Mouse (Mus musculus) adrenal gland, postnatal 25 days (tissue): ENCODE results near the gene Zfp428. TPM values are rescaled to one million over a fixed set of nuclear protein-coding genes. Genes with fewer than 3 reads are reported as not detected.
"Not testable (repeated sequence)": the region's sequence is repeated elsewhere in the genome, so short reads cannot be mapped to it uniquely, and the experiment has no call there.

Source experiments
- DNase-seq: peaks from one replicate; pipeline ENCODE4 v3.0.0; 2021; ENCODE audit warnings: mixed read lengths
- total RNA-seq: library from RNA; stranded (reverse); gene quantifications from 2 replicates; pipeline ENCODE4 v1.2.3, GENCODE M21; 2021

The Zfp428 gene
- total RNA-seq, 1 experiment from 2014 or later = 6.2 TPM

DNA sequence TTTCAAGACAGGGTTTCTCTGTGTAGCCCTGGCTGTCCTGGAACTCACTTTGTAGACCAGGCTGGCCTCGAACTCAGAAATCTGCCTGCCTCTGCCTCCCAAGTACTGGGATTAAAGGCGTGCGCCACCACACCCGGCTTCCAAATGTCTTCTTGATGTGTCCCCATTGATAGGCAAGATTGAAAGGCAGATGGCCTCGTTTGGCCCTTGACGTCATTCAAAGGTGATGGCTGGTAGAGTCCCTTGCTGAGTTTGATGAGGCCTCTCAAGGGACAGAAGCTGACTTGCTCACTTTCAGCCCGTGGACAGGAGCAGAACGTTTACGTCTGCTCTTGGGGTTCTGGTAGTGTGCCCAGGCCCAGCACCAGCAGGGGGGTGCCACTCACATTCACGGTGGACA is 13.2 kb downstream of the Zfp428 start:
- not testable (repeated sequence) for DNase-seq

DNA sequence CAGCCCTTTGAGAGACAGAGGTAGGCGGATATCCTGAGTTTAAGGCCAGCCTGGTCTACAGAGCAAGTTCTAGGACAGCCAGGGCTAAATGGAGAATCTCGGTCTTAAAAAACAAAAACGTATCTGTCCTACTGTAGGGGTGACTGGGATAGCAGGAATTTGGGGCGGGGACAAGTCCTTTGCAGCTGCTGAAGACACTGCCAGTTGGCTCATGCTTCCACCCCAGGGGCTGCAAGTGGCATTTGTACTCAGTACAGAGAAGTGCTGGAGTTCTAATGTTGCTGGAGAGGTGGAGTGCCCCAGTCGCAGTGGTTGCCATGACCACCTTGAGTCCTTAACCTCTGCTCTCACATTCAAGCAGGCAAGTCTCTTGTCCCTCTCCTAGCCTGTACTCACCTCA is 16.0 kb downstream of the Zfp428 start:
- no peak for DNase-seq

DNA sequence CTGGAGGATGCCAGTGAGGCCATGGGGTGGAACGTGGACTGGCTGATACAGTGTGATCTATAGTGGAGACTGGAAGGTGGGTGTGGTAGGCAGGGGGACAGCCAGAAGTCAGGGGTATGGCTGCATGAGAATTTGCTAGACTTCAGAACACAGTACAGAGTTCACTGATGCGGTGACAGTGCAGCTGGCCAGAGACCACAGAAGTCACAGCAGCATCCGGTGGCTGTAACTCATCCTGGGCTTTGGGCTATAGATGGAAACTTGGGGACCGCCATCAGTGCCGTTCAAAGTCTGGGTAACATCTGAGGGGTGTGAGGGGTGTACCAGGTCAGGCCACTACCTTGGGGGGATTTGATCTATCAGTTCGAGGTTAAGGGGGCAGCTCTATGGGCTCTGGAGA is 16.9 kb downstream of the Zfp428 start:
- DNase-seq = no peak

DNA sequence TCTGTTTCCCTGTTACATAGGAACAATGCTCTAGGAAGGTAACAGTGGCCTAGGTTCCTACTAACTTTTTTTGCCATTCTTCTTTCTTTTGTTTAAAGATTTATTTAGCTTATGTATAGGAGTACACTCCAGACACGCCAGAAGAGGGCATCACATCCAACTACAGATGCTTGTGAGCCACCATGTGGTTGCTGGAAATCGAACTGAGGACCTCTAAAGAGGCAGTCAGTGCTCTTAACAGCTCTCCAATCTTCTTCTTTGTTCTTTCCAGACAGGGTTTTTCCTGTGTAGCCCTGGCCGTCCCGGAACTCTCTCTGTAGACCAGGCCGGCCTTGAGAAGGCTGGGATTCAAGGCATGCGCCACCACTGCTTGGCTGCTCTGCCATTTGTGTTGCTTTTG is 18.2 kb downstream of the Zfp428 start:
- no peak for DNase-seq

DNA sequence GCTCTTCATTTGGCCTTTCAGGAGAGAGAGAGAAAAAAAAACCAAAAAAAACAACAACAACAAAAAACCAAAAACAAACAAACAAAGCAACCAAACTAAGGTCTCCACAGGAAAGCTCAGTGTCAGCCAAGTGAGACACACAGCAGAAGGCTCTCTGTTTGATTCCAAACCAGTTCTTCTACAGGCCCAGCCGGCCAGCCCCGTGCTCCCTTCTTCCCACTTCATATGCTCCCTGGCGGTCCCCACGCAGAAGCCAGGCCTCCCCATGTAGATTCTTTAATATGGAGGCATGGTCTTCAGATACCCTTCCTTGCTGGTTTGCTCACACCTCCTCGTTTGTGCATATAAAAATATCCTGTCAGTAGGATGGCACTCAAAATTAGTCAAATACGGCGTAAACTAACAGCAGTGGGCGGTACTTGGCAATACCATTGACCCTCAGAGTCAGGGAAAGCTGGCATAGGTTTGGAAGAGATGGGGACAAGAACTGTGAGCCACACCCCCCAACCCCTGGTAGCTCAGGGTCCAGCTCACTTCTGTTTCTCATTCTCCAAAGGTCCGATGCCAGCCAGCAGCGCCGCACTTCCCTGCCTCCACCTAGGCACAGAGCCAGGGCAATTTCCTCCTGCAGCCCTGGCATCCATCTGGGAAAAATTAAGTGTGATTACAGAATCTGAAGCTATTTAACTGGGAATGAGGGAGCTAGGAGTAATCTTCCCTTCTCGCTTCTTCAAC is 19.0 kb downstream of the Zfp428 start:
- no peak for DNase-seq

DNA sequence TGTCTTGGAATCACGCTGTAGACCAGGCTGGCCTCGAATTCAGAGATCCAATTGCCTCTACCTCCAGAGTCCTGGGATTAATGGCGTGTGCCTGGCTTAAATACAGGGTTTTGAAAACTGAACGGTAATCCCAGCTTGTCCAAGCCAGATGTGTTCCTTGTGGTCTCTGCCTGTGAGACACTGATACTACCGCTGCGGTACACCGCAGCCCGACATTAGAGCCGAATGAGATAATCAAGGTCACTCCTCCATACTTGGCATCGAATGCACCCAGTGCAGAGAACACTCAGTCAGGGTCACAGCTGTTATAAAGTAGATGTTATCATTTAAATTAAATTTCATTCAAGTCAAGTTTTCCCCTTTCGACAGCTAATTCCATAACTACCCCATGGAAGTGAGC is 22.1 kb downstream of the Zfp428 start:
- no peak for DNase-seq

DNA sequence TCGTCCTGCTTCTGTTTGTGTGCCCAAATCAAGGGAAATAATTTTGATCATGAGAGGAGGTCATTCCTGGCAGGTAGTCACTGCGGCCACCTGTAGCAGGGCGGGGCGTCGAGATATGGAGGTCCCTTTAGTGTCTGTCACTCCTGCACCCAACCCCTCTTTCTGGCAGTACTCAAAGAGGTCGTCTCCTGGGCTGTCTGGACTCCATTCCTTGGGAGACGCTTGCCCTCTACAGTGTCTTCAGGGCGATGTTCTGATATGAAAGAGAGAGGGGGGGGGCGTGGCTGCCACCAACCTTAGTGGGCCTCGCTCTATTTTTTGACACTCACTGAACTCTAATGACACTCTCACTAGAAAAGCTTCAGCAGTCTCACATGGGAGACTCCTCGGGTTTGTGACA is 22.8 kb downstream of the Zfp428 start:
- DNase-seq = no peak

DNA sequence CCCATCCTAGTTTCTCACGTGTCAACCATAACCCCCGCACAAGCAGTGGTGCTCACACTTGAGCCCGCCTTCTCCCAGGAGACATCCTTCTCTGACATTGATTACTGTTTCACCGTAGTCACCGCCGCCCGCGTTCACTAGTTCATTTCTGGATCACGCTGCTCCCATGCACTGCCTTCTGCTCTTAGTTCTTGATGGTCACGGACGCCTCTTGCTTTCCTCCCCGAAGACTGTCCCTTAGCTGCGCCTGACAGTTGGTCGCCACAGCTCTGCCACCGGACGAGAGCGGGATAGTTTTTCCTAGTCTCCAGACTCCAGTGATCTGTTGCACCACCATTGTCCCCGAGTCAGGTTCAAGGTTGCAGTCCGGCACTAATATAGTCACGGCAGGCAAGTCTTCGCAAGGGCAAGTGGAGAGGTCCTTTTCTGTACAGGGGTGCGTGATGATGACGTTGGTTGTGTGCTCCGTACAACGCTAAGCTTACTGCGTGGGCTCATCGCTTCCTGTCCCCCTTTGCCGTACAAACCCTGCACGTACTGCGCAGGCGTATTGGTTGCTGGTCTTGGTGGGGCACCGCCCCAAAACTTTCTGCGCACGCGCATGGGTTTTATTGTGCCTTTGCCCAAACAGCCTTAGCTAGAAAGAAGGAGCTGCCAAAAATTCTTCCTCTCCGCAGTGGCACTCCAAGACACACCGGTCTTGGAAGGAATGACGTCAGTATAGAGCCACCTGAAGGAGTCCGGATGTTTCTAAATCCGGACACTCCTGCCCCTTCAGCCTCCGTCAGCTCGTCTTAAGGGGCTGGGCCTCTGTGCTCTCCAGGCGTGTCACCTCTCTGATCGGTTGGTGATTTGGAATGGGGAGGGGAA is 23.5 kb downstream of the Zfp428 start, which contains the start of gene Irgq:
Irgq (plus strand) TSS at position 628 of the 870 bp plus-strand sequence.
- DNase-seq = peak; percentile 99

DNA sequence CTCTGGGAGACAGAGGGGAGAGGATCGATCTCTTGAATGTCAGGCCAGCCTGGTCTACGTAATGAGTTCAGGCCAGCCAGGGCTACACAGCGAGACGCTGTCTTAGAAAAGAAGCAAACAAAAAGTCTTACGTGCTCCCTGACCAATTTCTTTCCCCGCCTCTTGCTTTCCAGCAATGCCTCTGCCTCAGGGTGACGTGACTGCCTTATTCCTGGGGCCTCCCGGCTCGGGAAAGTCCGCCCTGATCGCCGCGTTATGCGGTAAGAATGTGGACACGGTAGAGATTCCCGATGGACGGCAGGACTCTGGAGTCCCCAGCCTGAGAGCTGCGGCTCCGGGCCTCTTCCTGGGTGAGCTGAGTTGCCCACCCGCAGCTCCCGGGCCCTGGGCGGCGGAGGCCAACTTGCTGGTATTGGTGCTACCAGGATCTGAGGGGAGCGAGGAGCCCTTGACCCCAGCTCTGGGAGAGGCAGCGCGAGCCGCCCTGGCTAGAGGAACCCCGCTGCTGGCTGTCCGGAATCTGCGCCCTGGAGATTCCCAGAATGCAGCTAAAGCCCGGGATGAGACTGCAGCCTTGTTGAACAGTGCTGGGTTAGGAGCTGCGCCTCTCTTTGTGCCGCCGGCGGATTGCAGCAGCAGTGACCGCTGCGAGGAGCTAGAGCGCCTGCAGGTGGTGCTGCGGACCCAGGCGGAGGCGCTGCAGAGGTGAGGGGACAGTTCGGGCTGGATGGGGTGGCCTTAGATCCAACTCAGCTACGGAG is 24.6 kb downstream of the Zfp428 start:
- peak; percentile 76 for DNase-seq

DNA sequence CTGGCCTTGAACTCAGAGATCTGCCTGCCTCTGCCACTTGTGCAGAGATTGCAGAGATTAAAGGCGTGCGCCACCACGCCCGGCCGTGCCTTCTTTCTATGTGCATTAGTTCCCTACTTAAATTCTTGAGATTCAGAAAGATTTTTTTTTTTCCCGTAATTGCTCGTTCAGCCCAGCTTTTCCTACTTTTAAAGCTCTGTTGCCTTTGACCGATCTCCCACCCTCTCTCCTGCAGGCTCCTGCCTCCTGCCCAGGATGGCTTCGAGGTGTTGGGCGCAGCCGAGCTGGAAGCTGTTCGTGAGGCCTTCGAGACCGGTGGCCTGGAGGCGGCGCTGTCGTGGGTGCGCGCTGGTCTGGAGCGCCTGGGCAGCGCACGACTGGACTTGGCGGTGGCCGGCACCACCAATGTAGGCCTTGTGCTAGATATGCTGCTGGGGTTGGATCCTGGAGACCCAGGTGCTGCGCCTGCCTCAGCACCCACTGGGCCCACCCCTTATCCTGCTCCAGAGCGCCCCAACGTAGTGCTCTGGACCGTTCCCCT is 26.3 kb downstream of the Zfp428 start:
- DNase-seq = no peak

DNA sequence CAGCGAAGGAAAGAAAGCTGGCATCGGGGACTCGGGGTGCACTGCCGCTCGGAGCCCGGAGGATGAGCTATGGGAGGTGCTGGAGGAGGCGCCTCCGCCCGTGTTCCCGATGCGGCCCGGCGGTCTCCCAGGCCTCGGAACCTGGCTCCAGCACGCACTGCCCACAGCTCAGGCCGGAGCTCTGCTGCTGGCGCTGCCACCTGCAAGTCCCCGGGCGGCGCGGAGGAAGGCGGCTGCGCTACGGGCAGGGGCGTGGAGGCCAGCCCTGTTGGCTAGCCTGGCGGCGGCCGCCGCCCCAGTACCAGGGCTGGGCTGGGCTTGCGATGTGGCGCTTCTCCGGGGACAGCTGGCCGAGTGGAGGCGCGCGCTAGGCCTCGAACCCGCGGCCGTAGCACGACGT is 27.0 kb downstream of the Zfp428 start:
- DNase-seq = no peak

DNA sequence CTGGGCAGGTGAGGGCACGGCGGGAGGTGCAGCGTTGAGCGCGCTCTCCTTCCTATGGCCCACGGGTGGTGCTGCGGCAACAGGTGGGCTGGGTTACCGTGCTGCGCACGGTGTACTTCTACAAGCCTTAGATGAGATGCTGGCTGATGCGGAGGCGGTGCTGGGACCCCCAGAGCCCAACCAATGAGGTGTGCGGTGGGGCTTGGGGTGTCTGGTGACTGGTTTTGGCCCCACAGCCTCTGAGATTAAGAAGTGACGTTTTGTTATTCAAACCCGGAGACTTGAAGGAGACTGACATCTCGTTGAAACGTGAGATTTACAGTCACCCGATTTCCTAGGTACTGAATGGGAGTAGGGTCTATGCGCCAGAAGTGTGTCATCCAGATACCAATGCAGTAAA is 27.5 kb downstream of the Zfp428 start:
- DNase-seq = no peak

DNA sequence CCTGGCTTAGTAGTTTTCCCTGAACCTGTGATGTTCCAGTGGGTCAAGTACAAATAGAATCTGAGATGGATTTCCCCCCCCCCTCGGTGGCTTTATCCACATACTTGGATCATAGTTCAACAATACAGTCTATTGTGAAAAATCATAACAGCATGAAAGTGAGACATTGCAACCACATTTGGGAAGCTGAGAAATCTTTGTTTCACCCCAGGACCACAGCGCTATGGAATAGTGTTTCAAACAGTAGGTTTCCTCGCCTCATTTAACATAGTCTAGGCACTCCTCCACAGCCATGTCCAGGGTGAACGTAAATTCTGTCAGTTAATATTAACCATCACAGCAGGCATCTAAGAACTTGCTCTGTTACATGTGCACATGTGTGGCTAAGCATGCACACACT is 30.3 kb downstream of the Zfp428 start:
- DNase-seq = no peak

DNA sequence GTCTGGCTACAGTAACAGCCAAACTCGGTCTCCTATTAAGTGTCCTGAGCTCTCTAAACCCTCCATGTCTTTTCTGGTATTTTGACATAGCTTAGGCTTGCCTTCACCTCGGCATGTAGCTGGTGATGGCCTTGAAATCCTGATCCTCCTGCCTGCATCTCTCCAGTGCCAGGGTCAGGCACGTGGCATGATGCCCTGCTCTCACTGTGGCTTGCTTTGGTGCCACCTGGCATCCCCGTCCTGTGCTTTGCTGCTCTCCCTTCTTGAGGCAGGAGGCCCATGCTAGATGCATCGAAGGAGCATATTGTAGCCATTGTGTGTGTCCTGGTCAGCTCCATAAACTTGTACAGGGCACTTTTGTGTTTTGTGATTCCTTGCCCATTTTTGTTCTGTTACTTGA is 30.8 kb downstream of the Zfp428 start:
- DNase-seq = peak; percentile 34

DNA sequence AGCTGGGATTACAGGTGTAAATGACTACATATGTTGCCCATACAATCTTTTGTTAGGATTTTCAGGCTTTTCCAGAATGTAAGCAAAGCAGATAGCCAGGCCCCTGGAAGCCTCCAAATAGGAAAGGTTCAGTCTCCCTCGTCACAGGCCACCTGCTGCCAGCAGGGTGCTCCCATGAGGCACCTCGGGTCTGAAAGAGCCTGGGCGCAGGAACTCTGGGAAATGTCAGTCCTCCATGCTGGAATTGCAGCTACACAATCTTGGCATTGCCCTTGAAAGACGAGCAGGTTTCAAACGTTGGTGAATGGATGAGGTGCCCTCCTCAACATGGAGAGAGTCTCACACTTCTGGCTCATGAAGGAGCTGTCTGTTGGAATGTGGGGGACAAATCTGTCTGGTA is 31.3 kb downstream of the Zfp428 start:
- DNase-seq = peak; percentile 36

DNA sequence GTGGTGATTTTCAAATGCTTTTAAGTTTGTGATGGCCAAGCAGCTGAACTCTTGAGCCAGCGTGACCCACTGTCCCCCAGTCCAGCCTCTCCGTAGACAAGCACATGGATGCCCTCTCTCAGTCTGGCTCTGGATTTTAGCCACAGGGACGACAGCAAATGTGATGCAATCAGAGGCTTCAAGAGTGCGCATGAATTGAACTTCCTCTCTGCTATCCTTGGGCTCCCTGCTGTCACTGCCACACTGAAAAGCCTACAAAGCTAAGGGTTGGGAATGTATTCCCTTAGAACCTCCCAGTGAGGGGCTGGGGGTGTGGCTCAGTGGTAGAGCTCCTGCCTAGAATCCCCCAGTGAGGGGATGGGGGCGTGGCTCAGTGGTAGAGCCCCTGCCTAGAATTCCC is 31.9 kb downstream of the Zfp428 start:
- DNase-seq = no peak

DNA sequence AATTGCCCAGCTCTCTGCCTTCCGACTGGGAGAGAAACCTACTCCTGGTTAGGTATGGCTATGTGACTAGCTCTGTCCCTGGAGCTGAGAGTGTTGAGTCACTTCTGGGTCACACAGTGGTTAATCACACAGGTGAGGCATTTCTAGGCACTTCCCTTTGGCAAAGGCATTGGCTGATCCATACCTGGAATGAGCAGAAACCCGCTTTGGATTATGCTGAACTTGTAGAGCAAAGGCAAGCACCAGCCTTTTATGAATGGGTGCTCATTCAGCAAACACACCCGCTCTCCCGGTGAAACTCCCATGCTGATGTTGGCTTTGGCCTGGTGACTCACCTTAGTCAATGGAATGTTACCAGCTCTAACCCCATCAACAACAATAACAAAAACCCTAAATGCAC is 32.9 kb downstream of the Zfp428 start:
- no peak for DNase-seq

DNA sequence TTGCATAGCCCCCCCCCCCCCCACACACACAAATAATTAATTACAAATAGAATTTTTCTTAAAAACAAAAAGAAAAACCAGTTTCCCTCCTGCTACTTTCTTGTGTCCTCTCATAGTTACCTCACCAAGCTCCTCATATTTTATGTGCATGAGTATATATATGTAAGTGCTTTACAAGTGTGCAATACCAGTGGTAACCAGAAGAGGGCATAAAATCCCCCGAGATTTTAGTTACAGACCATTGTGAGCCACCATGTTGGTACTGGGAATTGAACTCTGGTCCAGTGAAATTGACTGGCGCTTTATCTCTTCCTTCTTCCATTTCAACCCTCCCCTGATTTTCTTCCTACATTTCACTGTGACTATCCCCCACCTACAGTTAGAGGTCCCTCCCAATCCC is 37.7 kb downstream of the Zfp428 start:
- no peak for DNase-seq

DNA sequence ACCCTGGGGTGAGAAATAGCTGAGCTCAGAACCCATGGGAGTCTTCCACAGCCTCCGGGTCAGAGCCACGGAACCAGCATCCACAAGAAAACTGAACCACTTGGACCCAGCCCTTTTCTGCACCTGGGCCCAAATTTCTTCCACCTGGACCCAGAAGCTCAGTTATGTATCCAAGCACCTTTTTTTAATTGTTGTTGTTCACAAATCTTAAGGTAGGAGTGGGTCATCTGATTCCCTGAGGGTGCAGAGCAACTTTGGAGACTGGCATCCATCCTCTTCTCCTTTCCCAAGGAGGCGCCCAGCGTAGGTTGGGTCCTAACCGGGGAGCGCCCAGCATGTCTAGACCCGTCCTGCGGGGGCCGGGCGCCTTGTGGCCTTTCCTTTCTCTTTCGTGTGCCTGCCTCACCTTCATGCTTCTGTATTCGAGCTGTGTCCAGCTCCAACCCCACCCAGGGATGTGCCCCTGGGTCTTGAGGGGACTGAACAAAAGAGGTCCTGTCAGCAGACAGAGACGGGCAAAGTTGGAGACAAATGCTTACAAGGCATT is 39.3 kb downstream of the Zfp428 start, which contains the start of the genes Pinlyp and Xrcc1:
Pinlyp (minus strand) TSS at position 51 of the 547 bp plus-strand sequence.
Xrcc1 (plus strand) TSS at position 222 of the 547 bp plus-strand sequence.
- DNase-seq = no peak

DNA sequence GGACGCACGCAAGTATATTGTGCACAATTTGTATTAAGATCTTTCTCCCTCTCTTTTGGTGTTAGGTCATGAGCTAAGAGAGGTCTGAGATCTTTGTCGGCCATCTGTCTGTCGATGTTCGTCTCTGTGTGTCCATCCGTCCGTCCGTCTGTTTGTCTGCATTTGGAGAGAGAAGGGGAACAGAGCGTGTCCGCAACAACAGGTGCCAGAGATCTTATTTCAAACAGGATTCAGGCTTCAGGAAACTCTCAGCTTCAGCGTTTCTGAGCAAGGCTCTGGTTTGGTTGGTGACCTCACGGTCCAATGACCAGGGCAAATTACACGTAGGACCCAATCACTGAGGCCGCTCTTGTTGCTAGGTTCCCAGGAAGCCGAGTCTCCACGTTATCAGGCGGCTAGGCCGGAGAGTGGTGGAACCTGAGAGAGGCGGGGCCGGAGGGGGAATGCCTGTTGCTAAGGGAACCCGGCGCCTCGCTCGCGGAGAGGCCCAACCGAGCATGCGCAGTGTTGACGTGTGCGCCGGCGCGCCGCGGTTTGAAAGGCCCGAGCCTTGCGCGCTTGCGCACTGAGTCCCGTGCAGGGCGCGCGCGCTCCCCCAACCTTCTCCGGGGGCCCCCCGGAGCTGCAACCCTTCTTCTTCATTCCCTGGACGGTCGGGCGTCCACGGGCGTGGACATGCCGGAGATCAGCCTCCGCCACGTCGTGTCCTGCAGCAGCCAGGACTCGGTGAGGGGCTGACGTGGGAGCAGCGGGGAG is 40.0 kb downstream of the Zfp428 start:
- DNase-seq = peak; percentile 99

DNA sequence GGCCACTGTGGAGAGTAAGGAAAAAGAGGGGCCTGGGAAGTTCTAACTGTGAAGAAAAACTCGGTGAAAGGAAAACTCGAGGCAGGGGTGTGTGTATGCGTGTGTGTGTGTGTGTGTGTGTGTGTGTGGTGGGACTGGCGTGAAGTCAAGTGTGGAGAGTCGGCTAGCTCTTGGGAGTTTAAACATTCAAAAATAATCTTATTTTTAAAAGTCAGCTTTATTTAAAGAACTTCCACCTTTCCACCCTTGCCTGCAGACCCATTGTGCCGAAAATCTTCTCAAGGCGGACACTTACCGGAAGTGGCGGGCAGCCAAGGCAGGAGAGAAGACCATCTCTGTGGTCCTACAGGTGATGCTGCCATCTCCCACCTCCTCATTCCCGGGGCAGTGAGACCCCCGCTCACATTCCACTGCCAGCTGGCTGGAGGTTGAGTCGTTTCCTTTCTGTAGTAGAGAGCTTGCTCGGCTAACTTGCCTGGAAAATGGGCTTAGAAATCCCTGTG is 40.8 kb downstream of the Zfp428 start:
- DNase-seq = no peak
